Mouse (Mus musculus) neural tube, embryonic 15.5 days (tissue): ENCODE data around the gene Ccdc88c. TPM values are rescaled to one million over a fixed set of nuclear protein-coding genes. Genes with fewer than 3 reads are reported as not detected.

Source experiments
- ATAC-seq: fragments of 200-750 bp; cut with Nextera tagmentation; 2 replicates; pipeline ENCODE4 v1.8.0; 2017; ENCODE audit warnings: mild to moderate bottlenecking, moderate TSS enrichment, moderate library complexity; ENCODE audit not compliant: low FRiP score
- H3K27ac ChIP-seq: fragments of 300-500 bp; sonication (generic); replicated peaks from 2 replicates; pipeline ENCODE4 v1.5.1; 2015; ENCODE audit warnings: mild to moderate bottlenecking, inconsistent platforms
- H3K27me3 ChIP-seq: fragments of 300-500 bp; sonication (generic); replicated peaks from 2 replicates; pipeline ENCODE4 v1.6.1; 2015; ENCODE audit warnings: inconsistent platforms
- H3K36me3 ChIP-seq: fragments of 300-500 bp; sonication (generic); 2 replicates; pipeline ENCODE4 v1.6.1; 2015; ENCODE audit warnings: inconsistent platforms
- H3K4me1 ChIP-seq: fragments of 300-500 bp; sonication (generic); 2 replicates; pipeline ENCODE4 v1.6.1; 2015; ENCODE audit warnings: inconsistent platforms
- H3K4me2 ChIP-seq: fragments of 300-500 bp; sonication (generic); 2 replicates; pipeline ENCODE4 v1.6.1; 2015; ENCODE audit warnings: inconsistent platforms, mild to moderate bottlenecking, moderate library complexity
- H3K4me3 ChIP-seq: fragments of 300-500 bp; sonication (generic); replicated peaks from 2 replicates; pipeline ENCODE4 v1.5.1; 2015; ENCODE audit warnings: mild to moderate bottlenecking, inconsistent platforms
- H3K9ac ChIP-seq: fragments of 300-500 bp; sonication (generic); replicated peaks from 2 replicates; pipeline ENCODE4 v1.6.1; 2015; ENCODE audit warnings: mild to moderate bottlenecking, inconsistent platforms
- H3K9me3 ChIP-seq: fragments of 300-500 bp; sonication (generic); replicated peaks from 2 replicates; pipeline ENCODE4 v1.6.1; 2016; ENCODE audit warnings: inconsistent platforms
- WGBS: fragments of 180-500 bp; shearing (Covaris S2); methylation state at CpG from one replicate; pipeline ENCODE4 v1.1.7; 2015; ENCODE audit warnings: mixed read lengths; 5-methylcytosine and 5-hydroxymethylcytosine counted together
- polyA plus RNA-seq: library from polyadenylated mRNA; unstranded; fragments of >200 nt; fragmentation: Nextera tagmentation; extraction: Ambion mirVana; gene quantifications from 2 replicates; pipeline ENCODE4 v1.2.1, GENCODE M21; 2015

Ccdc88c gene
- polyA plus RNA-seq, 1 experiment from 2014 or later, result 9.6 TPM

DNA sequence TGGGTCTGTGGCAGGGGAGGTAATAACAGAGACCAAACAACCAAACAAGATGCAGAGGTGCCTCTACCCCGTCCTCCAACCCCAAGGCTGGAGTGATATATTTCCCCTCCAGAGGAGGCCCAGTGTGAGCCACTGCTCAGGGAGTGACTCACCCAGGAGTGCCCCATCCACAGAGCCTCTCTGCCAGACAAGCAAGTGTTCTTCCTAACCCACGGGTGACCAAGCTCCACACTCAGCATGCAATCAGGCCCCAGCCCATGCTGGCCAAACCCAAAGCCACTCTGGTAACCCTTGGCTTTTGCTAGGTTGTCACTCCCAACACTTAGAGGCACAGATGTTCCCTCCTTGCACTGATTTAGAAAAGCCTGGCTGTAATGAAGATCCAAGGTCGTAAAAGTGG lies 35.7 kb downstream of the Ccdc88c start:
- ATAC-seq, result no peak
- no peaks in the 10 kb centered on the region for H3K36me3 ChIP-seq
- 61% methylated on average over 3 of the region's 3 CpGs for WGBS

DNA sequence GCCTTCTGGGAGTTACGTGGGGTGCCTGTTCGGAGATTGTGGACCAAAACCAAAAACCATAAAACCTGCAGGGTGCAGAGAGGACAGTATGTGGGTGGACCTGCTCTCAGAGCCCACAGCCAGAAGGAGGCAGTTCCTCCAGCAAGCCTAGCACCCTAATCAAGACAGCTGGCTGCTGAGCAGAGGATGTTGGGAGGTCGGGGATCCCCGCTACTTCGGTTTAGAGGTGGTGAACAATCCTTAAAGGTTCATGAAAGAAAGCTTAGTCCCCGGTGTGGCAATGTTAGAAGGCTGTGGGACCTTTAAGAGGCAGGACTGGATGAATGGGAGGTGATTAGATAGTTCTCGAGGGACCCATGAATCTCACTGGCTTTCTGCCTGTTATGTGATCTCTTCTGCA lies 36.4 kb downstream of the Ccdc88c start:
- H3K4me1 ChIP-seq, result peaks cover 61% of the 10 kb centered on the region
- no peak overlapping the region for H3K4me2 ChIP-seq
- WGBS, result 66% methylated on average over 7 of the region's 7 CpGs
- H3K27ac ChIP-seq, result no peak overlapping the region
- H3K27me3 ChIP-seq, result no peaks in the 10 kb centered on the region
- H3K9me3 ChIP-seq, result no peaks in the 10 kb centered on the region
- no peaks in the 10 kb centered on the region for H3K36me3 ChIP-seq
- ATAC-seq, result no peak
- H3K9ac ChIP-seq, result no peak overlapping the region
- no peak overlapping the region for H3K4me3 ChIP-seq

More for the DNA sequence above, 35.7 kb downstream of the Ccdc88c start:
- H3K4me2 ChIP-seq, result no peak overlapping the region
- no peaks in the 10 kb centered on the region for H3K27me3 ChIP-seq
- H3K9ac ChIP-seq, result no peak overlapping the region
- H3K4me1 ChIP-seq, result peaks cover 66% of the 10 kb centered on the region
- H3K4me3 ChIP-seq, result no peak overlapping the region
- H3K9me3 ChIP-seq, result no peaks in the 10 kb centered on the region
- no peak overlapping the region for H3K27ac ChIP-seq

DNA sequence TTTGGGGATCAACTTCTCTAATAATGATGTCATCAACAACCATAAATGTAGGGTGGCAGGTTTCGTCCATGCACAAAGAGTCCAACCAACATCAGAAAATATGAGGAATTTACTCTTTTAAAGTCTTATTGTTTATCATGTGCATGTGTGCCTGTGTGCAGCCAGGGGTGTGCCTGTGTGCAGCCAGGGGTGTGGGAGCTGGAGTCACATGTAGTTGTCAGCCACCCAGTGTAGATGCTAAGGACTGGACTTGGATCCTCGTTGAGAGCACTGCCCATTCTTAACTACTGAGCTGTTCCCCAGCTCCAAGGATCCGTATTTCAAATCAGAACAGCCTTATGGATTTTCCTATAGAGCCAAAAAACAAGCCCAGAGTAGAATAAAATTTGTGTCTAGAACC lies 37.7 kb downstream of the Ccdc88c start:
- H3K4me2 ChIP-seq, result no peak overlapping the region
- no peaks in the 10 kb centered on the region for H3K27me3 ChIP-seq
- no peak for ATAC-seq
- WGBS, result 75% methylated on average over 3 of the region's 3 CpGs
- H3K4me1 ChIP-seq, result peaks cover 57% of the 10 kb centered on the region
- no peaks in the 10 kb centered on the region for H3K36me3 ChIP-seq
- H3K9me3 ChIP-seq, result no peaks in the 10 kb centered on the region
- H3K27ac ChIP-seq, result no peak overlapping the region
- no peak overlapping the region for H3K9ac ChIP-seq
- H3K4me3 ChIP-seq, result no peak overlapping the region

DNA sequence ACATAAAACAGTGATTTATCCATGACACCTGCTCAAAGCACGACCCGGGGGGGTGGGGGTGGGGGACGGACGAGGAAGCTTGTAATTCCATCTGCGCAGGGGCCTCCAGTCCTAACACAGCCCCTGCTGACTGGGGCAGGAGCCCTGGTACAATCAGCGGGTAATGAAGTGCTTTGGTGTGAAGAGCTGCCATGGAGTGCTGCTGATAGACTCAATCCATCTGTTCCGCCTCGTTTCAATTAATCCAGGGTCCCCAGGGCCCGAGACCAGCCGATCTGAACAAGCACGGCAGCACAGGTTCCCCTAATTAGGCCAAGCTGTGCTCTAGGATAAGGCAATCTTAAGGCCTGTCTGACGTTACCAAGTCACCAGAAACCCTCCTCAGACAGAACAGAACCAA lies 38.6 kb downstream of the Ccdc88c start:
- Histone ChIP-seq H3K9me3 (no peaks in the 10 kb centered on the region), H3K4me3 (no peak overlapping the region), H3K9ac (no peak overlapping the region), H3K27me3 (no peaks in the 10 kb centered on the region), H3K27ac (0 out of 2 replicates have a peak overlapping the region, but pooled peaks have one; percentile 33), H3K4me2 (no peak overlapping the region), H3K36me3 (no peaks in the 10 kb centered on the region), H3K4me1 (peaks cover 53% of the 10 kb centered on the region)
- peak; percentile 67 for ATAC-seq
- 12% methylated on average over 12 of the region's 12 CpGs for WGBS

DNA sequence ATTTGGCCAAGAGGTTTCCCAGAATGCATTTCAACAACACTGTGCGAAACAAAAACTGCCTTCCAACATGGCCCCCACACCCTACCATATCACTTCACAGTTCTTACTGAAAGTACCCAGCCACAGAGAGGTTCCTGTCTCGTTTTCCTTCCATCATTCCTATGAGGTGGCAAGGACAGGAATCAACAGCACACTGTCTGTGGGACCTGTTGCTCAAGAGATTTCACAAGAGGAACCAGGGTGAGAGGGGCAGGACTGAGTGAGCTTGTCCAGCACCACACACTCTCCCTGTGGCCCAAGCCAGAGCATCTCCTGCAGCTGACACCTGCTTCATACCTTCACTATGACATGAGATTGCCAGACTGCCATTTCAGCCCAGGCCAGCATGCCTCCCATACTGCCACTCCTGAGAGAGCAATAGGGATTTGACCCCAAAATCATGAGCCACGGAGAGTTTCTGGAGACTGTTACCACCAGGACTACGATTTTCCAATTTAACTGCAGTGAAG lies 39.0 kb downstream of the Ccdc88c start:
- H3K27ac ChIP-seq, result no peak overlapping the region
- WGBS, result 43% methylated on average over 4 of the region's 4 CpGs
- no peak for ATAC-seq

DNA sequence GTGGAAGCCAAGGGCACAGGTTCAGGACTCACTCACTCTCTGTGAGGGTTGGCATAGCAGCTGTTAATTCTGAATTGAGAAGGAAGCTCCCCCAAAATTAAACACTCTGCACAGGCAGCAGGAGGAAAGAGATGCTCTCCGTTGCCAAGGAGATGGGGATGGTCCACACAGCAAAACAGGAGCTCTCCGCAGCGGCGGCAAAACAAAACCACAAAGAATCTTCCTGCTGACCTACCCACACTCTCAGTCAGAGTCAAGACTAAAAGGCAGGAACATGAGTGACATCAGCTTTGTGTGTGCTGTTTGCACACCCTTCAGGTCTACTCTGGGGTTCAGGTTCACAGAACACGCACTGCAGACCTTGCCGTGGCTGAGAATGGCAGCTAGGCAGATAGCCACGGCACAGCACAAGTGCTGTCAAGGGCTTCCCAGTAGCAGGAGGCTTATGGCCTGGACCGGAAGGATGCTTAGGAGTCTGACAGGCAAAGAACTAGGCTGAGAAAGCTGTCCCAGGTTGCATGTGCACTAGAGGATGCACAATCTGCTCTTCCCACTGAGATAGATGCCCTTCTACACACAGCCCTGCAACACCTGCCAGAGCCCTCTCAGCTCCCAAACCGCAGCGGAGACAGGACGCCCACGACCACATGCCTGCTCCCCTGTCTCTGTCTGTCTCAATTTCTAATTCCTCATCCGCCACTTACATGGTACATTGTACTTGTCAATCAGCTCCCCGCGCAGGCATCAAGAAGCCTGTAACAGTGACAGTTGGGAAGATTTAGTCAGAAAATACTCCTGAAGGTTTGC lies 40.3 kb downstream of the Ccdc88c start:
- H3K9ac ChIP-seq, result 0 out of 2 replicates have a peak overlapping the region, but pooled peaks have one; percentile 10
- no peak for ATAC-seq
- no peaks in the 10 kb centered on the region for H3K27me3 ChIP-seq
- H3K27ac ChIP-seq, result peak overlapping the region; percentile 19; the same call in 1 of the 2 replicates
- peak overlapping the region; percentile 15; the same call in 1 of the 2 replicates for H3K4me2 ChIP-seq
- WGBS, result 48% methylated on average over 15 of the region's 15 CpGs
- H3K4me1 ChIP-seq, result peaks cover 67% of the 10 kb centered on the region
- no peaks in the 10 kb centered on the region for H3K36me3 ChIP-seq
- no peaks in the 10 kb centered on the region for H3K9me3 ChIP-seq
- H3K4me3 ChIP-seq, result no peak overlapping the region

More for the DNA sequence above, 39.0 kb downstream of the Ccdc88c start:
- no peaks in the 10 kb centered on the region for H3K36me3 ChIP-seq
- no peaks in the 10 kb centered on the region for H3K27me3 ChIP-seq
- no peaks in the 10 kb centered on the region for H3K9me3 ChIP-seq
- no peak overlapping the region for H3K4me3 ChIP-seq
- no peak overlapping the region for H3K4me2 ChIP-seq
- no peak overlapping the region for H3K9ac ChIP-seq
- H3K4me1 ChIP-seq, result peaks cover 56% of the 10 kb centered on the region

DNA sequence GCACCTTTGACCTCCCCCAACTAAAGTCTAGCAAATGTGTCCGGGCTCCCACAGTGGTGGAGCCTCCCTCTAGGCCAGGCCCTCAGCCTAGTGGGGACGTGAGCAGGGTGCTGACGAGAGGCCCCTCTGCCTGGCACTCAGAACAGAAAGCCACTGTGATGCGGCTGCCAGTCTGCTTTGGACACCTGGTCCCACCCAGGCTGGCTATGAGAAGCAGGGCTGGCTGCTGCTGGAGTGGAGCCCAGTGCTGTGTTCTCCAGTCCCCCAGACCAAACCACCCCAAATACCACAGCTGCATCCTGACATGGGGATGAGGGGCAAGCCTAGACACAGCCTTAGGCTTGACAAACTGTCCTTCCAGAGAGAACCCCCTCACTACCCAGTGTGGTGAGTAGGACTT lies 42.4 kb downstream of the Ccdc88c start:
- H3K27ac ChIP-seq, result peak overlapping the region; percentile 48; the same call in 1 of the 2 replicates
- no peak for ATAC-seq

DNA sequence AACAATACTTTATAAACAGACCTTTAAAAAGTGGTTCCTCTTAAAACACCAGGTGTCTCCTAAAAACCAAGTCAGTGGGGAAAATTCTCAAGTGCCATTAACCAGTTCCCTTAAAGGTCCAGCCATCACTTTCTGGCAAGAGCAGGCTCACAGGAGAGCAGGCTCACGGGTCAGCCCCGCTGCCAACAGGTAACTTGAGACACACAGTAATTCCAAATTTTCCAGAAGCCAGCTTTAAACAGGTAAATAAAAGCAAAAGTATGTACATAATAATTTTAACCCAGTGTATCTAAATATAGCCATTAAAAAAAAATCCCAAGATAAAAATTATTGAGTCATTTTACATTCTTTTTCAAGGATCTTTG lies 43.1 kb downstream of the Ccdc88c start:
- Histone ChIP-seq H3K9me3 (no peaks in the 10 kb centered on the region), H3K4me1 (peaks cover 68% of the 10 kb centered on the region), H3K9ac (no peak overlapping the region), H3K27ac (no peak overlapping the region), H3K4me3 (no peak overlapping the region), H3K36me3 (no peaks in the 10 kb centered on the region), H3K4me2 (no peak overlapping the region), H3K27me3 (no peaks in the 10 kb centered on the region)
- ATAC-seq, result no peak
- WGBS, result 90% methylated on average over 2 of the region's 2 CpGs

More for the DNA sequence above, 42.4 kb downstream of the Ccdc88c start:
- Histone ChIP-seq H3K9ac (no peak overlapping the region), H3K4me1 (peaks cover 74% of the 10 kb centered on the region), H3K9me3 (no peaks in the 10 kb centered on the region), H3K4me2 (no peak overlapping the region), H3K36me3 (no peaks in the 10 kb centered on the region), H3K27me3 (no peaks in the 10 kb centered on the region), H3K4me3 (no peak overlapping the region)
- 66% methylated on average over 4 of the region's 4 CpGs for WGBS

DNA sequence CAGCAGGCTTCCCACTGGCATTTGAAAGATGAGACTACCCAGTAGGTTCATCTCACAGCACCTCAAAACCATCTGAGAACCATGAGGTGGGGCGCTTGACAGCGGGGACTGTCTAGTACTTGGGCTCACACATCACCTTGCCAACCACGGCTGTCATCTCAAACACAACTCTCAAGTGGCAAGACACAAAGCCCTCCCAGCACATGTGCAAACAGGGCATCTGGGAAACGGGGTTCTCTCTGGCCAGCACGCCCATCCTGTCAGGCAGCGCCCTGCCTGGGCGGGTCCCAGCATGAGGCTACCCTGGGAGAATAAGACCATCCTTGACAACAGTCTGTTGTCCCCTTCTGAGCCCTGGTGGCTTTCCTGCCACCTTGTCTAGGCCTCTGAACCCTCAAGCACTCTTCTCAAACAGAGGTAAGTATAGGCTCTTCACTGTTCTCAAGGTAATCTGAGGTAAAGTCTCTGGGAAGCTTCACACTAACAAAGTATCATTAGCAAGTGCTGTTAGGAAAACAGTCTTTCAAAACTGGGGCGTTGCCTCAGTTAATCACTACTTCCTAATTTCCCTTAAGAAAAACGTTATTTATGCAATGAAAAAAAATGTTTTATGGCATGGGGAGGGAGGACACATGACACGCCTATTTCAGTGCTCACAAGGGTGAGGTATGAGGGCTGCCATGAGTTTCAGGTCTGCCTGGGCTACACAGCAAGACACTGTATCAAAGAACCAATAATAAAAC lies 43.6 kb downstream of the Ccdc88c start:
- Histone ChIP-seq H3K27me3 (no peaks in the 10 kb centered on the region), H3K36me3 (no peaks in the 10 kb centered on the region), H3K9me3 (no peaks in the 10 kb centered on the region), H3K4me2 (no peak overlapping the region), H3K27ac (no peak overlapping the region), H3K9ac (no peak overlapping the region), H3K4me3 (no peak overlapping the region), H3K4me1 (peaks cover 62% of the 10 kb centered on the region)
- WGBS, result 83% methylated on average over 10 of the region's 10 CpGs
- ATAC-seq, result no peak

DNA sequence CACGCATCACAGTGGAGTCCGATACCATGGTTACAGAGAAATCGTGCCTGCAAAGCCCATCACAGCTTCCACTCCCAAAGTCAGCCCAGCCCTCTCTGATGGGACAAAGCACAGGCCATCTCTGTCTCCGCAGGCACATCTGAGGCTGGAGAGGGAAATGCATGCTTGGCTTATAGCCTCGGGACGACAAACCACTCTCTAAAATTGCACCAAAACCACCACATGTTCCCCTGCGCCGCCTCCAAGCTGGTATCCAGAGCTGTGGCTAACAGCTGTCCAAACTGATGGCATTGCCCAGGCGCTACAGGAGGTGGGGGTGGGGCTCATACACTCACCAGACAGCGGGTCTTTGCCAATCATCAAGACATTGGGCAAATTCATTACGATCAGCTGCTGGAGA lies 45.3 kb downstream of the Ccdc88c start:
- H3K27ac ChIP-seq, result peak overlapping the region; percentile 23; the same call in 1 of the 2 replicates
- H3K4me2 ChIP-seq, result no peak overlapping the region
- no peaks in the 10 kb centered on the region for H3K36me3 ChIP-seq
- H3K9me3 ChIP-seq, result no peaks in the 10 kb centered on the region
- WGBS, result 57% methylated on average over 11 of the region's 11 CpGs
- peak; percentile 35; the same call in 1 of the 2 replicates for ATAC-seq
- H3K27me3 ChIP-seq, result no peaks in the 10 kb centered on the region
- no peak overlapping the region for H3K4me3 ChIP-seq
- H3K9ac ChIP-seq, result no peak overlapping the region
- peaks cover 46% of the 10 kb centered on the region for H3K4me1 ChIP-seq

DNA sequence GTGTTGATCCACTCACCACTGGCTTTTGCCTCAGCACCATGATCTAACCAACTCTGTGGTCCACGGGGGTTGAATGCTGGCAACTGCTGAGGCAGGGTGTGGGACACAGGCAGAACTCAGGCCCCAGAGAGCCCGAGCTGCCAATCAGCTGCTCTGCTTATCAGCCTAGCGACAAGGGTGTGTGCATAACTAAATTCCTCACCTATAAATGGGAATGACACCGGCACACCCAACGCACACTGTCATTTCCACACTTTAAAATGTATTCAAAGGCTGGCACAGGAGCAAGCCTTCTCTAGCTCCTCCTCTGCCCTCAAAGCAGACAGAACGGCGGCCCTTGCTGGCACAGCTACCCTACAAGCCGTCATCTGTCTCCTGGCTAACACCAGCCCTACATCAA lies 46.6 kb downstream of the Ccdc88c start:
- peaks cover 40% of the 10 kb centered on the region for H3K4me1 ChIP-seq
- H3K9ac ChIP-seq, result no peak overlapping the region
- 80% methylated on average over 8 of the region's 8 CpGs for WGBS
- H3K4me2 ChIP-seq, result no peak overlapping the region
- no peak for ATAC-seq
- no peak overlapping the region for H3K27ac ChIP-seq
- H3K27me3 ChIP-seq, result no peaks in the 10 kb centered on the region
- H3K9me3 ChIP-seq, result no peaks in the 10 kb centered on the region
- no peaks in the 10 kb centered on the region for H3K36me3 ChIP-seq
- no peak overlapping the region for H3K4me3 ChIP-seq
